Mouse (Mus musculus): ENCODE measurements around the gene Keap1. TPM values are rescaled to one million over a fixed set of nuclear protein-coding genes. Genes with fewer than 3 reads are reported as not detected.

The Keap1 gene
- 164 and 181 TPM in 2 replicates for polyA plus RNA-seq (2012; rRNA removed)

GRCm38 (mm10) chr9:21238733-21239464, at the start of gene Keap1:
Gene Keap1 (minus strand): TSS chr9:21239361.

DNA sequence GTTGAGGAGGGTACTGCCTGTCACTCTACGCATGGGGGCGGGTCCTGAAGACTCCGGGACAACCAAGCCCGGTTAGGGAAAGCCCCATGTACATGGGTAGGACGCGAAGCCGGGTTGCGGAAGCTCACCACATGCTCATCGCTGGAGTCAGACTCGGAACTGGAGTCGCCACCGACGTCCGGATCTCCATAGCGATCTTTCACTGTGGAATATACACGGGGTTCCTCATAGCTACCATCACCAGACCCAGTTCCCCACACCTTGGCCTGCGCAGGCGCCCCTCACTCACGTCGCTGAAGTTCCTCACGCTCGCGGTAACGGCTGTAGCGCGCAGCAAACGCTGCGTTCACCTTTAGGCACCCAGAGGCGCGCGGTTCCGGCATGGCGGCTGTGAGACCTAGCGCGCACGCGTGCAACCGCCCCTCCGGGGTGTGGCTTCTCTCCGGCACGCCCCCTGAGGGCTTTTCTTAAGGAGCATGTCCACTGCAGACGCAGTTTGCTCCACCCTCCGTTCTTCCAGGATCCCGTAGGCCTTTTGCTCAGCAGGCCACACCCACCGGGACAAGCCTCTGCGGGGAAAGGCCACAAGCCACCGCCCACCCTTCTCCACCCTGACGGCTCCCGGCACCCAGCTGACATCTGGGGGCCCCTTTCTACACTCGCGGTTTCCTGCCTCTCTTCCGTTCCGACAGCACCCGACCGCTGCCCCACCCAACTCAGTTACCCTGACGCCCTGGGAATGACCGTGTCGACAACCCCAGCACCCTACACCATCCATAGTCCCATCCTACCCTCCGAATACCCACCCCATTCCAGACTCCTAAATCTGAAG, 48.6 kb upstream of the Keap1 start, which contains the start of gene Kri1:
Gene Kri1 (minus strand): TSS at position 399 of the 832 bp plus-strand sequence.

DNA sequence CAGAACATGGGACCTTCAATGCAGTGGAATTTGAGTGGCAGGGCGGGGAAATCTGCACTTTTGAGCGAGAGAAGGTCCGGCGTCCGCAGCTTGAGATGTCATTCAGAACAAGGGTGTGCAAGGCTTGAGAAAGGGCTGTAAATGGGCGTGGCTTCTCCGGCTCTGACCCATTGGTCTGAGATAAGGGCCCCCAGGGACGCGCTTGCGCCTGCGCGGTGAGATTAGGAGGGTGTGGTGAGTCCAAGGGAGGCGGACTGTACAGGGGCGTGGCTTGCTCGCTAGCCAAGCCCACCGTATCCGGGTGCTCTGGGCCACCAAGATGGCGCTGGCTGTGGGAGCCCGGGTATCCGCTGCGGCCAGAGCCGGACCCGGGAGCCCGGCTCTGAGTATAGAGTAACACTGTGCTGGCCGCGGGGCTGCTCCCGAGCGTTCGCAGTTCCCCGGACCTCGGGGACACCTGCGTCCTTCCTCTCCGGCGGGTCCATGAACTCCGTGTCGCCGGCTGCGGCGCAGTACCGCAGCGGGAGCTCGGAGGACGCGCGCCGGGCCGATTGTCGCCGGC, 25.9 kb upstream of the Keap1 start, which contains the start of gene Atg4d:
Gene Atg4d (plus strand): TSS at position 294 of the 562 bp plus-strand sequence.

GRCm38 (mm10) chr9:21248326-21248725, 9.2 kb upstream of the Keap1 start, which contains the start of gene S1pr5:
Gene S1pr5 (minus strand): TSS chr9:21248443.

Other genes starting within 250 kb of the Keap1 start
- gene Mrpl4, start 236.6 kb downstream of the Keap1 start, polyA plus RNA-seq (2012; rRNA removed), result 124 and 148 TPM in 2 replicates
- 17.7 and 18.5 TPM in 2 replicates for gene Icam1, start 223.4 kb downstream of the Keap1 start, polyA plus RNA-seq (2012; rRNA removed)
- gene Icam4, start 210.0 kb downstream of the Keap1 start, polyA plus RNA-seq (2012; rRNA removed), result 4.3 and 4.5 TPM in 2 replicates
- 1.1 and 1.6 TPM in 2 replicates for gene Icam5, start 207.3 kb downstream of the Keap1 start, polyA plus RNA-seq (2012; rRNA removed)
- 0.63 and 1.4 TPM in 2 replicates for gene Zglp1, start 172.3 kb downstream of the Keap1 start, polyA plus RNA-seq (2012; rRNA removed)
- gene Gm49373, start 166.3 kb downstream of the Keap1 start, polyA plus RNA-seq (2012; rRNA removed), result 0.29 and 0.60 TPM in 2 replicates
- gene Fdx1l, start 165.7 kb downstream of the Keap1 start, polyA plus RNA-seq (2012; rRNA removed), result 118 and 142 TPM in 2 replicates
- 35.3 and 58.9 TPM in 2 replicates for gene Gm38431, start 147.4 kb downstream of the Keap1 start, polyA plus RNA-seq (2012; rRNA removed)
- gene Raver1, start 147.4 kb downstream of the Keap1 start, polyA plus RNA-seq (2012; rRNA removed), result 68.0 and 94.1 TPM in 2 replicates
- 31.5 and 34.2 TPM in 2 replicates for gene Tyk2, start 108.1 kb downstream of the Keap1 start, polyA plus RNA-seq (2012; rRNA removed)
- 51.8 and 56.6 TPM in 2 replicates for gene Cdc37, start 89.4 kb downstream of the Keap1 start, polyA plus RNA-seq (2012; rRNA removed)
- gene Pde4a, start 73.6 kb downstream of the Keap1 start, polyA plus RNA-seq (2012; rRNA removed), result 9.7 and 9.9 TPM in 2 replicates
- 0.33 and 0.72 TPM in 2 replicates for gene S1pr5, start 9.1 kb upstream of the Keap1 start, polyA plus RNA-seq (2012; rRNA removed)
- 41.5 and 48.3 TPM in 2 replicates for gene Atg4d, start 25.9 kb upstream of the Keap1 start, polyA plus RNA-seq (2012; rRNA removed)
- gene Kri1, start 48.6 kb upstream of the Keap1 start, polyA plus RNA-seq (2012; rRNA removed), result 21.9 and 22.0 TPM in 2 replicates
- 31.1 and 31.9 TPM in 2 replicates for gene Cdkn2d, start 52.0 kb upstream of the Keap1 start, polyA plus RNA-seq (2012; rRNA removed)
- 17.1 and 18.8 TPM in 2 replicates for gene Ap1m2, start 73.0 kb upstream of the Keap1 start, polyA plus RNA-seq (2012; rRNA removed)
- gene Slc44a2, start 81.3 kb upstream of the Keap1 start, polyA plus RNA-seq (2012; rRNA removed), result 71.0 and 88.8 TPM in 2 replicates
- 97.9 and 135 TPM in 2 replicates for gene Ilf3, start 128.5 kb upstream of the Keap1 start, polyA plus RNA-seq (2012; rRNA removed)
- gene Qtrt1, start 172.5 kb upstream of the Keap1 start, polyA plus RNA-seq (2012; rRNA removed), result 70.2 and 79.6 TPM in 2 replicates
- 123 and 138 TPM in 2 replicates for gene Dnm2, start 185.5 kb upstream of the Keap1 start, polyA plus RNA-seq (2012; rRNA removed)

Measured in ovary, adult 2 months (tissue).